23 mouse cellular contexts compared by ENCODE assay signal in genomic region chr6:147096109-147096508, GRCm38 (mm10). TPM values are rescaled to one million over a fixed set of nuclear protein-coding genes. Genes with fewer than 3 reads are reported as not detected.
DNase-seq lines count a peak whose midpoint lies in the region; ATAC-seq and TF ChIP-seq lines count a peak whose summit lies in the region.
"Had no signal": no experiment of that assay in that cellular context is flagged by ENCODE, and none has a peak within 500 bp of the region (broad histone marks: within the 10 kb centered on the region; RNA-seq: fewer than 3 reads in every experiment).

No protein-coding gene starts in this region.

- DNase-seq in 3T3-L1 (ENCODE audit: low read depth, low spot score) (peak; percentile 24), ES-CJ7 (ENCODE audit: low read depth, low spot score) (peak; percentile 65), ZHBTc4 (ENCODE audit: low read depth, low spot score) (peak; percentile 75)
- no peak for DNase-seq in thymus, postnatal 10 days (ENCODE audit: low spot score in 2 of 2)
- DNase-seq in gastrocnemius, postnatal 14 days: no peak
- DNase-seq: adrenal gland, postnatal 10 days; cerebellum, adult 11 months; cerebellum, adult 8-10 months; cerebellum, postnatal 14 days; embryo, embryonic 11 days; gastrocnemius, adult 2 months; heart, adult 18-20 months; heart, postnatal 10 days; heart, postnatal 4 days had no signal

- no peak overlapping the region for H3K27ac ChIP-seq in intestine, postnatal 0 days (ENCODE audit: low read depth, low read length)
- no peak overlapping the region for H3K27ac ChIP-seq in intestine, embryonic 15.5 days
- H3K27ac ChIP-seq: embryonic facial prominence, embryonic 15.5 days; forebrain, embryonic 10.5 days; gastrocnemius, adult 2 months; heart, embryonic 10.5 days; hindbrain, embryonic 13.5 days had no signal

- H3K9me3 ChIP-seq in intestine, postnatal 0 days (ENCODE audit: control insufficient read depth): no peaks in the 10 kb centered on the region
- no peaks in the 10 kb centered on the region for H3K9me3 ChIP-seq in intestine, embryonic 15.5 days
- H3K9me3 ChIP-seq: embryonic facial prominence, embryonic 15.5 days; forebrain, embryonic 10.5 days; heart, embryonic 10.5 days; hindbrain, embryonic 13.5 days had no signal

- intact Hi-C loops in gastrocnemius, postnatal 14 days (cut with DNase I; ENCODE audit: low total_unique reads): no loop called here

- H3K9ac ChIP-seq in intestine, postnatal 0 days (ENCODE audit: low read depth, low read length): no peak overlapping the region
- no peak overlapping the region for H3K9ac ChIP-seq in intestine, embryonic 15.5 days
- H3K9ac ChIP-seq: embryonic facial prominence, embryonic 15.5 days; hindbrain, embryonic 13.5 days had no signal

- peaks cover 5% of the 10 kb centered on the region; the same call in 1 of the 2 replicates for H3K36me3 ChIP-seq in intestine, postnatal 0 days (ENCODE audit: control insufficient read depth, insufficient read depth)
- H3K36me3 ChIP-seq in intestine, embryonic 15.5 days: 0 out of 2 replicates have a peak, but pooled peaks cover 3% of the 10 kb centered on the region

- H3K27me3 ChIP-seq in intestine, postnatal 0 days (replicated peaks; ENCODE audit: control insufficient read depth, insufficient read depth, low read length): no peaks in the 10 kb centered on the region
- no peaks in the 10 kb centered on the region for H3K27me3 ChIP-seq in intestine, embryonic 15.5 days (replicated peaks)
- H3K27me3 ChIP-seq: embryonic facial prominence, embryonic 15.5 days; hindbrain, embryonic 13.5 days had no signal

- no peak for ATAC-seq in intestine, postnatal 0 days
- ATAC-seq in intestine, embryonic 15.5 days: no peak
- ATAC-seq: forebrain, embryonic 14.5 days had no signal

- H3K4me2 ChIP-seq in intestine, postnatal 0 days (replicated peaks; ENCODE audit: low read depth): no peak overlapping the region
- H3K4me2 ChIP-seq in intestine, embryonic 15.5 days (replicated peaks): no peak overlapping the region
- H3K4me2 ChIP-seq: embryonic facial prominence, embryonic 15.5 days; hindbrain, embryonic 13.5 days had no signal

- H3K4me1 ChIP-seq in intestine, postnatal 0 days (replicated peaks; ENCODE audit: control insufficient read depth, insufficient read depth, low read length): no peaks in the 10 kb centered on the region
- H3K4me1 ChIP-seq in intestine, embryonic 15.5 days (replicated peaks): peaks cover 23% of the 10 kb centered on the region; the same call in 1 of the 2 replicates

- 0 out of 2 replicates have a peak, but pooled peaks have one; percentile 5 for TF ChIP-seq CTCF in intestine, postnatal 0 days (IDR thresholded peaks at IDR 0.05; ENCODE audit: low read depth)

- H3K4me3 ChIP-seq in intestine, postnatal 0 days (ENCODE audit: low read depth, low read length): no peak overlapping the region
- no peak overlapping the region for H3K4me3 ChIP-seq in intestine, embryonic 15.5 days (replicated peaks)
- H3K4me3 ChIP-seq: embryonic facial prominence, embryonic 15.5 days; erythroblast, embryonic 14.5 days; forebrain, embryonic 10.5 days; gastrocnemius, adult 2 months; heart, embryonic 10.5 days; hindbrain, embryonic 13.5 days had no signal

- 94% methylated on average over 4 of the region's 4 CpGs for WGBS in intestine, postnatal 0 days
- WGBS in intestine, embryonic 15.5 days: 88% methylated on average over 4 of the region's 4 CpGs

RNA-seq across cellular contexts. Expression of gene Klhl42, which starts 4.9 kb away (rescaled TPM):
- 3.2 and 3.6 TPM in 2 replicates for polyA plus RNA-seq in intestine, postnatal 0 days (2015; fragmentation: Nextera tagmentation; extraction: Ambion mirVana)
- polyA plus RNA-seq in intestine, embryonic 15.5 days (2015; fragmentation: Nextera tagmentation; extraction: Ambion mirVana): 7.3 and 7.6 TPM in 2 replicates
- total RNA-seq in gastrocnemius, postnatal 14 days (2021): 1 to 10 TPM; 3.5 to 3.9 TPM

RNA-seq across cellular contexts. Expression of gene Mansc4, which starts 9.3 kb away (rescaled TPM):
- polyA plus RNA-seq in intestine, postnatal 0 days (2015; fragmentation: Nextera tagmentation; extraction: Ambion mirVana): 1.0 and 1.4 TPM in 2 replicates
- 2.0 and 2.4 TPM in 2 replicates for polyA plus RNA-seq in intestine, embryonic 15.5 days (2015; fragmentation: Nextera tagmentation; extraction: Ambion mirVana)
- total RNA-seq in gastrocnemius, postnatal 14 days (2021): under 1 TPM in 1 of 2 experiments, not detected in 1; 0.18 TPM
- total RNA-seq: common myeloid progenitor, adult 5-6 weeks; gastrocnemius, adult 2 months; heart, adult 18-20 months; heart, postnatal 10 days; heart, postnatal 4 days had no signal
- polyA plus RNA-seq: erythroblast, embryonic 14.5 days had no signal

RNA-seq across cellular contexts. Expression of gene Mrps35, which starts 53.5 kb away (rescaled TPM):
- polyA plus RNA-seq in intestine, postnatal 0 days (2015; fragmentation: Nextera tagmentation; extraction: Ambion mirVana): 89.1 and 97.3 TPM in 2 replicates
- polyA plus RNA-seq in intestine, embryonic 15.5 days (2015; fragmentation: Nextera tagmentation; extraction: Ambion mirVana): 149 and 153 TPM in 2 replicates
- total RNA-seq in gastrocnemius, postnatal 14 days (2021): 10 to 100 TPM; 50.4 to 56.3 TPM

Comparison
In these comparisons a context has a peak if more than half of its experiments do, and no peak if none do; other contexts are left out.
1. DNase-seq: peak in 3T3-L1 (single experiment), ES-CJ7 (single experiment) and ZHBTc4 (single experiment); none in thymus, postnatal 10 days (0 of 2) and gastrocnemius, postnatal 14 days (single experiment).